Mouse (Mus musculus) intestine, embryonic 16.5 days (tissue): ENCODE data around the gene Olfr710. TPM values are rescaled to one million over a fixed set of nuclear protein-coding genes. Genes with fewer than 3 reads are reported as not detected.

Experiments
- polyA plus RNA-seq: library from polyadenylated mRNA; unstranded; fragments of >200 nt; fragmentation: Nextera tagmentation; extraction: Ambion mirVana; gene quantifications from 2 replicates; pipeline ENCODE4 v1.2.1, GENCODE M21; 2015

Gene Olfr710
- polyA plus RNA-seq, 1 experiment from 2014 or later: not detected

Other genes starting within 250 kb of the Olfr710 start
- gene Olfr695, start 231.9 kb downstream of the Olfr710 start, polyA plus RNA-seq: not detected in 2 replicates
- gene Olfr697, start 205.9 kb downstream of the Olfr710 start, polyA plus RNA-seq: not detected in 2 replicates
- gene Olfr698, start 192.9 kb downstream of the Olfr710 start, polyA plus RNA-seq: not detected in 2 replicates
- not detected in 2 replicates for gene Olfr699, start 155.1 kb downstream of the Olfr710 start, polyA plus RNA-seq
- not detected in 2 replicates for gene Olfr700, start 139.5 kb downstream of the Olfr710 start, polyA plus RNA-seq
- gene Olfr701, start 134.2 kb downstream of the Olfr710 start, polyA plus RNA-seq: not detected in 2 replicates
- not detected in 2 replicates for gene Olfr702, start 114.4 kb downstream of the Olfr710 start, polyA plus RNA-seq
- not detected in 2 replicates for gene Olfr703, start 105.0 kb downstream of the Olfr710 start, polyA plus RNA-seq
- gene Olfr704, start 85.1 kb downstream of the Olfr710 start, polyA plus RNA-seq: not detected in 2 replicates
- not detected in 2 replicates for gene Olfr705, start 71.4 kb downstream of the Olfr710 start, polyA plus RNA-seq
- not detected in 2 replicates for gene Olfr706, start 60.1 kb downstream of the Olfr710 start, polyA plus RNA-seq
- gene Olfr707, start 47.1 kb downstream of the Olfr710 start, polyA plus RNA-seq: not detected in 2 replicates
- not detected in 2 replicates for gene Olfr1532-ps1, start 40.3 kb downstream of the Olfr710 start, polyA plus RNA-seq
- not detected in 2 replicates for gene Olfr709-ps1, start 16.1 kb downstream of the Olfr710 start, polyA plus RNA-seq
- gene Olfr6, start 15.6 kb upstream of the Olfr710 start, polyA plus RNA-seq: not detected in 2 replicates
- gene Olfr711, start 27.1 kb upstream of the Olfr710 start, polyA plus RNA-seq: not detected in 2 replicates
- not detected in 2 replicates for gene Olfr2, start 57.8 kb upstream of the Olfr710 start, polyA plus RNA-seq
- not detected in 2 replicates for gene Olfr713, start 82.9 kb upstream of the Olfr710 start, polyA plus RNA-seq
- not detected in 2 replicates for gene Olfr714, start 122.7 kb upstream of the Olfr710 start, polyA plus RNA-seq
- not detected in 2 replicates for gene Olfr17, start 144.9 kb upstream of the Olfr710 start, polyA plus RNA-seq
- not detected in 2 replicates for gene Olfr715b, start 162.1 kb upstream of the Olfr710 start, polyA plus RNA-seq
- gene Olfr715, start 182.8 kb upstream of the Olfr710 start, polyA plus RNA-seq: not detected in 2 replicates
- not detected in 2 replicates for gene Olfr716, start 190.0 kb upstream of the Olfr710 start, polyA plus RNA-seq
- gene Nlrp14, start 218.7 kb upstream of the Olfr710 start, polyA plus RNA-seq: not detected in 2 replicates